Mouse (Mus musculus) layer of hippocampus, postnatal 14 days (tissue): ENCODE measurements around the gene Cdkn1b. TPM values are rescaled to one million over a fixed set of nuclear protein-coding genes. Genes with fewer than 3 reads are reported as not detected.

Experiments
- DNase-seq, 2 experiments: peaks; one replicate each; pipeline ENCODE4 v3.0.0; 2021 to 2022; ENCODE audit warnings: low spot score in 2 of 2, mixed read lengths in 1 of 2
- total RNA-seq, 2 experiments: library from RNA; stranded (reverse); gene quantifications; 2 replicates each; pipeline ENCODE4 v1.2.3; 2021

Cdkn1b gene
- total RNA-seq, 2 experiments from 2014 or later: 55.5 to 57.1 TPM

GRCm38 (mm10) chr6:134898095-134898965 lies 21.9 kb upstream of the Cdkn1b start, which contains the start of gene Gpr19:
Gene Gpr19, minus strand, starts transcription at chr6:134898578.
- DNase-seq: peak; percentile 85 to 92

- no peak for DNase-seq
These were observed 16.8 kb upstream of the Cdkn1b start for GRCm38 (mm10) chr6:134903368-134903767.

- no peak for DNase-seq
These were observed 16.0 kb upstream of the Cdkn1b start for GRCm38 (mm10) chr6:134903891-134904884.

GRCm38 (mm10) chr6:134905811-134906210 lies 14.4 kb upstream of the Cdkn1b start:
- no peak for DNase-seq

- DNase-seq: no peak
These were observed 5.7 kb upstream of the Cdkn1b start for GRCm38 (mm10) chr6:134914523-134914922.

GRCm38 (mm10) chr6:134916641-134917040 lies 3.6 kb upstream of the Cdkn1b start:
- DNase-seq: no peak

DNA sequence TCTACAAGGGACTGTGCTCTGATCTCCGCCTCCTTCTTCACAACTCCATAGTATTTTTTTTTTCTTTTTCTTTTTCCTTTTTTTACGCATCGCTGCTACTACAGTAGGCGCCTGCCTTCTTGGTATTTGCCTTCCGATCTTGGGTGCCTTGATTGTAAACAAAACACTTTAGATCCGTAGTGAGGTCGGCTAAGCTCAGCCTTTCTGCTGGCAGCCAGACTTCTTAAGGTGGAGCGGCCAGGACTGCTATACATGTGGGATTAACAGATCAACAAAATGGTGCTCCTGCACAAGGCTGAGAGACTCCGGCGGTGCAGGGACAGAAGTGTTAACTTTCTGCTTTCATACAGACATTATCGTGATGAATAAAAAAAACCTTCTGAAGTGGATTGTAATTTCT lies 3.1 kb upstream of the Cdkn1b start:
- peak in 1 of 2 experiments; percentile 46 for DNase-seq

DNA sequence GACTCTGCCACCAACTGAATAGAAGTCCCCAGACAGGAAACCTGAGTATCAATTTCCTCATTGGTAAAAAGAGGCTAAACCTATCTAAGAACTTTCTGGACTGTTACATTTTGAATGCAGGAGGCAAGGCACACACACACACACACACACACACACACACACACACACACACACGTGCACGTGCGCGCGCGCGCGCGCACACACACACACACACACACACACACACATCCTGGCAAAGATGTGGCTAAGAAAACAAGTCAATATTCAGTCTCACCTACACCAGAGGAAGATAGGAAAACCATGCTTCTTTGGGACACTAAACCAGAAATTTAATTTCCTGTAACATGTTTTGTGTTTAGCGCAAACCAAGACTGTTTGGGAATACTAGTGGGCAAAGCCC lies 1.4 kb upstream of the Cdkn1b start:
- no peak for DNase-seq

GRCm38 (mm10) chr6:134919511-134920189 lies 551 bp upstream of the Cdkn1b start:
- no peak for DNase-seq

DNA sequence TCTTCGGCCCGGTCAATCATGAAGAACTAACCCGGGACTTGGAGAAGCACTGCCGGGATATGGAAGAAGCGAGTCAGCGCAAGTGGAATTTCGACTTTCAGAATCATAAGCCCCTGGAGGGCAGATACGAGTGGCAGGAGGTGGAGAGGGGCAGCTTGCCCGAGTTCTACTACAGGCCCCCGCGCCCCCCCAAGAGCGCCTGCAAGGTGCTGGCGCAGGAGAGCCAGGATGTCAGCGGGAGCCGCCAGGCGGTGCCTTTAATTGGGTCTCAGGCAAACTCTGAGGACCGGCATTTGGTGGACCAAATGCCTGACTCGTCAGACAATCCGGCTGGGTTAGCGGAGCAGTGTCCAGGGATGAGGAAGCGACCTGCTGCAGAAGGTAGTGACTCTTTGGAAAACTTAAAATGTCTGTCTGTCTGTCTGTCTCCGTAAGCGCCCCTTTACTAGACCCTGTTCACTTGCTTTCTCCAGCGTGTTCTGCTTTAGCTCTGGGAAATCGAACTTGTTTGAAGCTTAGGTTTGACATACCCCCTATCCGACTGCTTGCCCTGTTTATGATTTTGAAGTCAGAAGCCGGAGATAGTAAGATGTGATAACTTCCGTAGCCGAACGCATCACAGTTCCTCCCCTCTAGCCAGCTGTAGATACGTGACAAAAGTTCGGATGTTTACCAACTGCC lies 953 bp downstream of the Cdkn1b start:
- peak; percentile 35 to 40 for DNase-seq

- DNase-seq: no peak
These were observed 1.7 kb downstream of the Cdkn1b start for GRCm38 (mm10) chr6:134921695-134922510.

DNA sequence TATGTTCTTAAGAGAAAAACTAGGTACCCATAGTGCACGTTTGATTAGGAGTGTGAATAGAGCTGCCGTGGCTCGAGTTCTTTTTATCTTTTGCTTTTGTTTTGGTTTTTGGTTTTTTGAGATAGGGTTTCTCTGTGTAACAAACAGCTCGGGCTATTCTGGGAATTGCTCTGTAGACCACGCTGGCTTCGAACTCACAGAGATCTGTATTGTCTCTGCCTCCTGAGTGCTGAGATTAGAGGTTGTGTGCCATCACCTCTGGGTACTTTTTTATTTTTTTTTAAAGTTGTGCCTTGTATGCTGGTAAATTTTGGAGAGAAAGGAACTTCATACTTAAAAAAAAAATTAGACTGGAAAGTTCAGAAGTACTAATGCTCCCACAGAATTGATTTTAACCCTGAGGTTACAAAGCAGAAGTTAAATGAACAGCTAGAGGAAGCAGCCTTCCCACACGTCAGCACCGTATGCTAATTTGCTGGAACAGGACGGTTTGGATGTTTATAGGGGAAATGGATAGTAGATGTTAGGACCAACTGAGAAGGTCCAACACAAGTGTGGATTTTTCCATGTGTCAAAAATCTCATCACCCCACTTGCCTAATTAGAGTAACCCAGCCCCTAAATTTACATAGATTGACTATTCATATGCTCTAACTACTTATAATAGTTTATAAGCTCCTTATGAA lies 2.5 kb downstream of the Cdkn1b start:
- DNase-seq: no peak

DNA sequence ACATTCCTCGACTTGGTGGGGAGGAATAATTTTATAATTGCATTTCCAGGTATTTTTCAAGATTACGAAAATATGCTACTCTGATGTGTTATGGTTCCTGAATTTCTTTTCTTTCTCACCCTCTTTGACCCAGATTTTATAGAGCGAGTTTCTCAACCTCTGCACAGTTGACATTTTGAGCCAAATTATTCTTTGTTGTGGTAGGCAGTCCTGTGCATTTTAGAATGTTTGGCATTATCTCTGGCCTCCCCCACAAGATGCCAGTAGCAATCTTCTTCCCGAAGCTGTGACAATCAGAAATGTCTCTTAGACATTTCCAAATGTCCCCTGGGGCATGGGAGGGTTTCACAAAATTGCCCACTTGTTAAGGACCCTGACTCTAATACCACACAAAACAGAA lies 3.5 kb downstream of the Cdkn1b start:
- no peak for DNase-seq

DNA sequence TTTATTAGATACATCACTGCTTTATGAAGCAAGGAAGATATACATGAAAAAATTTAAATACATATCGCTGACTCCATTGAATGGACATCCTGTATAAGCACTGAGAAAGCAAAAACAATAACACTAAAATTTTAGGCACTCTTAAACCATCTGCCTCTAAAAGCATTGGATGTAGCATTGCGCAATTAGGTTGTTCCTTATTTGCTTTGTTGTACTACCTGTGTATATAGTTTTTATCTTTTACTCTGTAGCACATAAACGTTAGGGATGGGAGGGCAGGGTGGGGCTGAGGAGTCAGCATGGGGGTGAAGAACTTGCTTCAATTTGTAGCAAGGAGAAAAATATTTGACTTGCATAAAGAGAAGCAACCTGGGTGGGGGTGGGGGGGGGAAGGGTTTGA lies 4.1 kb downstream of the Cdkn1b start:
- no peak for DNase-seq

DNA sequence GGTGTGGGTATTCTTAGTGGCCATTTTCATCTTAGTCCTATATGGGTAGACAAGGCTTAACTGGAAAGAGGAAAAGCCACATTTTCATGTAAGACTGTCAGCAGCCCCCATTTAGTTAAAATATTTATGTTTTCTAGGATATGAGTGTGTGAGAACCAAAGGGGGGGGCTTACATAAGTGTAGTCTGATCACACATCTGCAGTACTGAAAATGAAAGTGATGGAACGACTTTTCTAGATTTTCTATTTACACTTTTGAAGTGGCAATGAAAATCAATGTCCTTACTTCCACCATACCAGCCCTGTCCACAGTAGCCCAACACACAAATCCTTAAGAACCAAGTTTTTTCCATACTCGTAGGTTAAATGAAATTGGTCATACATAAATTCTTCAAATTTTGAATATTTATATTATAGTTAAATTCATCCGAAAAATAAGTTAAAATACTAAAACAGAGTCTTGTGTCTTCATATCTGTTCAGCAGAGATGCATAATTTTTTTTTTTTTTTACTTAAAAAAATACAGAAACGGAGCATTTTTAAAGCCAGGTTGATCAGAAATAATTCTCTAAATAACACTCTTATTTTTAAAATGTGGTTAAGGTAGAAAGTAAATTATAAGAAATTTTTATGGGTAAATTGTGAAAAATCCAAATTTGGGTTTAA lies 5.6 kb downstream of the Cdkn1b start:
- DNase-seq: no peak

DNA sequence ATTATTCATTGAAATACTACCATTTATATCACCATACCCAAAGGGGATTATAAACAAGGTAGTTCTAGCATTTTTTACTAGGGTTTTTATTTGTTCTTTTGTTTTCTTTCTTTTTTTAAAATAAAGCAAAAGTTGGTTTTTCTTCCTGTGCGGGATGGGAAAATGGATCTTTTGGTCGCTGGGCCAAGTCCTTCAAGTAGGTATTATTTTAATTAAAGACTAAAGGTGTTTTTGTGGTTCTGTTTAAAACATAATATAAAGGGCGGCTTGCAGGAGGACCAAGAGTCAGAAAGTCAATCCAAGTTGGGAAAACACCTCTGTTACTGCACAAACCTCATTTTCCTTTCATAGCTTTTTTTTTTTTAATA lies 6.1 kb downstream of the Cdkn1b start:
- DNase-seq: no peak

DNA sequence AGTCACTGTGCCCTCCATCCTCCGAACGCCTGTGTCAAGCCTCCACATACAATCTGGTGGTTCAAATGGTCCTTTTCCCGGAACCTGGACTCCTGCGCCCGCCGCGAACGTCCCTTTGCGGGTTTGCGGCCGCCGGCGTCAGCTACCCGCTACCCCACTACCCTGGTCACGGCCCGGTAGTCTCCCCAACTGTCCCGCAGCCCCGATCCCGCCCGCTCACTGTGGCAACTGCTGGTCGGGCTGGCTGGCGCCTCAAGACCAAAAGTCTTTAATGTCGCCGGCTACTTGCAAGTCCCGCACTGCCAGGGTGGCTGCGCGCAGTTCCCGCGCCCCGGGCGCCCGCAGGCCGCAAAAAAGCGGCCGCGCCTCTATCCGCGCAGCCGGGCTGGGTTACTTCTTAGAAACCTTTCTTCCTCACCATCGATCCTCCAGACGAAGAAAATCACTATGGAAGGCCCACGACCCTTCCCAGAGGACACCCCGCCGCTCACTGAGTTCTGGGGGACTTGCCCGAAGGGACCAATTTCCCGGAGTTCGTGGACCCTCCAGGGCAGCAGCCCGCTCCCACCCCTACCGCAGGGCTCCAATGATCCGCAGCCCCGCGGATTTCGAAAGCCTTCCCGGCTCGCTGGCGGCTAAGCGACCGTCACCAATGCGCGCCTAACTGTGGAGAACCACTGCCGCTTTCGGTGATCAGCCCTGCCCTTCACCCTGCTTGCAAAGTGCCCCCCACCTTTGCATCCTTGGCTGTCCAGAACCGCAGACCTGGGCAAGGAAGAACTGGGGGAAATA lies 6.8 kb downstream of the Cdkn1b start:
- peak; percentile 55 to 60 for DNase-seq

GRCm38 (mm10) chr6:134927595-134928095 lies 7.4 kb downstream of the Cdkn1b start:
- DNase-seq: no peak
